Mouse (Mus musculus): Measurements from ENCODE around the gene Olfr791. TPM values are rescaled to one million over a fixed set of nuclear protein-coding genes. Genes with fewer than 3 reads are reported as not detected.

Olfr791 gene
- polyA plus RNA-seq, 1 experiment = not detected

DNA sequence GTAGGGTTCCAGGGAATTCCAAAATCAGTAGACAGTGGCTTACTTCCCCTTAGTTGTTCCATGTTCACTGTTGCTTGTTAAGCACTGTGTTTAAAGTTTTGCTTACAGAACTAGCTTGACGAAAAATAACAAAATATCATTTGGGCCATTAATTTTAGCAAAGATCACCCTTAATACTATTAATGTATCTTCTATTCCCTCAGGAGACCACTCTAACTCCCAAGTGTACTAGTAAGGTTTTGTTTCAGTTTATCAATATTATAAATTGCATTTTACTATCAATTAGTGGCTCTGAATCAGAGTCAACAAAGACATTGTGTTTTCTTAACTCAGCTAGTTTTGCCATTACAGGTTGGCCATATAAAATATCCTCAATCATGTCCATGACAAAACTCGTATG, 45.8 kb downstream of the Olfr791 start, which contains the start of gene Olfr794:
Gene Olfr794, plus strand, starts transcription at position 301 of the 400 bp plus-strand sequence.
- no peak for DNase-seq
- Histone ChIP-seq H3K27me3 (ENCODE audit: control insufficient read depth, insufficient read depth, low read length) (no peaks in the 10 kb centered on the region), H3K27ac (ENCODE audit: insufficient read depth, low read length) (no peak within 1 kb of the TSS), H3K4me1 (ENCODE audit: control insufficient read depth, insufficient read depth, low read length) (no peaks in the 10 kb centered on the region), H3K4me3 (replicated peaks; ENCODE audit: insufficient read depth, low read depth, low read length) (no peak within 1 kb of the TSS)
- TF ChIP-seq POLR2A (IDR thresholded peaks at IDR 0.05; ENCODE audit: borderline replicate concordance, insufficient read depth, low read length) (no peak), CTCF (IDR thresholded peaks at IDR 0.05; ENCODE audit: borderline replicate concordance, insufficient read depth, low read depth, low read length) (no peak)
- 80% methylated on average over 2 of the region's 2 CpGs for WGBS

- TF ChIP-seq CTCF (IDR thresholded peaks at IDR 0.05; ENCODE audit: borderline replicate concordance, insufficient read depth, low read depth, low read length) = no peak
- Histone ChIP-seq H3K27ac (ENCODE audit: insufficient read depth, low read length) (no peak overlapping the region), H3K4me1 (ENCODE audit: control insufficient read depth, insufficient read depth, low read length) (no peaks in the 10 kb centered on the region), H3K27me3 (ENCODE audit: control insufficient read depth, insufficient read depth, low read length) (no peaks in the 10 kb centered on the region), H3K4me3 (replicated peaks; ENCODE audit: insufficient read depth, low read depth, low read length) (no peak overlapping the region)
- 6% methylated on average over 1 of the region's 1 CpGs for WGBS
- DNase-seq = no peak
These were observed 55.5 kb downstream of the Olfr791 start for GRCm38 (mm10) chr10:129577066-129577465.

Other genes with a start within 250 kb of the Olfr791 start
- gene Olfr780, start 203.7 kb upstream of the Olfr791 start, polyA plus RNA-seq (2012; rRNA removed) = not detected in 2 replicates
- not detected in 2 replicates for gene Olfr781, start 192.9 kb upstream of the Olfr791 start, polyA plus RNA-seq (2012; rRNA removed)
- not detected in 2 replicates for gene Olfr782, start 172.9 kb upstream of the Olfr791 start, polyA plus RNA-seq (2012; rRNA removed)
- 0.06 and 0.08 TPM in 2 replicates for gene Olfr784, start 137.7 kb upstream of the Olfr791 start, polyA plus RNA-seq (2012; rRNA removed)
- gene Olfr785, start 116.4 kb upstream of the Olfr791 start, polyA plus RNA-seq (2012; rRNA removed) = not detected in 2 replicates
- not detected in 2 replicates for gene Olfr786, start 94.5 kb upstream of the Olfr791 start, polyA plus RNA-seq (2012; rRNA removed)
- gene Olfr787, start 59.9 kb upstream of the Olfr791 start, polyA plus RNA-seq (2012; rRNA removed) = not detected in 2 replicates
- gene Olfr788, start 50.8 kb upstream of the Olfr791 start, polyA plus RNA-seq (2012; rRNA removed) = not detected in 2 replicates
- gene Olfr789, start 37.0 kb upstream of the Olfr791 start, polyA plus RNA-seq (2012; rRNA removed) = not detected in 2 replicates
- gene Olfr790, start 23.3 kb upstream of the Olfr791 start, polyA plus RNA-seq (2012; rRNA removed) = not detected in 2 replicates
- not detected in 2 replicates for gene Olfr792, start 17.4 kb downstream of the Olfr791 start, polyA plus RNA-seq (2012; rRNA removed)
- not detected in 2 replicates for gene Olfr794, start 45.9 kb downstream of the Olfr791 start, polyA plus RNA-seq (2012; rRNA removed)
- not detected in 2 replicates for gene Olfr796, start 90.8 kb downstream of the Olfr791 start, polyA plus RNA-seq (2012; rRNA removed)
- not detected in 2 replicates for gene Olfr798, start 106.1 kb downstream of the Olfr791 start, polyA plus RNA-seq (2012; rRNA removed)
- gene Olfr799, start 115.7 kb downstream of the Olfr791 start, polyA plus RNA-seq (2012; rRNA removed) = not detected in 2 replicates
- not detected in 2 replicates for gene Olfr800, start 135.9 kb downstream of the Olfr791 start, polyA plus RNA-seq (2012; rRNA removed)
- not detected in 2 replicates for gene Olfr801, start 152.1 kb downstream of the Olfr791 start, polyA plus RNA-seq (2012; rRNA removed)
- not detected in 2 replicates for gene Olfr802, start 166.4 kb downstream of the Olfr791 start, polyA plus RNA-seq (2012; rRNA removed)
- gene Olfr803, start 172.5 kb downstream of the Olfr791 start, polyA plus RNA-seq (2012; rRNA removed) = not detected in 2 replicates
- not detected in 2 replicates for gene Olfr804, start 181.4 kb downstream of the Olfr791 start, polyA plus RNA-seq (2012; rRNA removed)
- not detected in 2 replicates for gene Olfr805, start 207.6 kb downstream of the Olfr791 start, polyA plus RNA-seq (2012; rRNA removed)
- gene Olfr806, start 220.1 kb downstream of the Olfr791 start, polyA plus RNA-seq (2012; rRNA removed) = not detected in 2 replicates
- not detected in 2 replicates for gene Olfr807, start 236.0 kb downstream of the Olfr791 start, polyA plus RNA-seq (2012; rRNA removed)
- gene Olfr808, start 243.7 kb downstream of the Olfr791 start, polyA plus RNA-seq (2012; rRNA removed) = not detected in 2 replicates

Measured in cerebellum, adult 2 months (tissue).